Mouse (Mus musculus): Measurements from ENCODE around the gene Olfr969. TPM values are rescaled to one million over a fixed set of nuclear protein-coding genes. Genes with fewer than 3 reads are reported as not detected.

Gene Olfr969
- polyA plus RNA-seq (2014; fragmentation: Illumina TruSeq; extraction: RNeasy Lipid Tissue Mini Kit (QIAGEN cat#74804); ENCODE audit: low read depth, low replicate concordance), result not detected

GRCm38 (mm10) chr9:39790558-39790957 is at the start of gene Olfr969:
Gene Olfr969 (plus strand): TSS chr9:39790945.

DNA sequence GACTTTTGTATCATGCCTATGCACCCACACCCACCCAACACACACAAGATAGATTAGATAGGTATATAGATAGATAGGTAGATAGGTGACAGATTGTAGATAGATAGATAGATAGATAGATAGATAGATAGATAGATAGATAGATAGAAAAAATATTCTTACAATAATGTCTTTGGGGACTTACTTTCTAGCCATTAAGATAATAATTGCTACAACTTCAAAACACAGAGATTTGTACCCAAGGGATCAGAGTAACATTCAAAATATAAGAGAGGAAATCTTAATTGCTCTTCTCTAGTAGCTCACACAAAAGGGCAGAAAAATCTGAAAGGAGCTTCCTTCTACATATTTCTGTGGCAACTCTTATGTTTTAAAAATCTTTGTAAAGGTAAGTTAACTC is 44.8 kb upstream of the Olfr969 start, which contains the start of gene Olfr967:
Gene Olfr967 (plus strand): TSS at position 301 of the 400 bp plus-strand sequence.

GRCm38 (mm10) chr9:39783153-39783552 is 7.6 kb upstream of the Olfr969 start, which contains the start of gene Olfr968:
Gene Olfr968 (minus strand): TSS chr9:39783253.

DNA sequence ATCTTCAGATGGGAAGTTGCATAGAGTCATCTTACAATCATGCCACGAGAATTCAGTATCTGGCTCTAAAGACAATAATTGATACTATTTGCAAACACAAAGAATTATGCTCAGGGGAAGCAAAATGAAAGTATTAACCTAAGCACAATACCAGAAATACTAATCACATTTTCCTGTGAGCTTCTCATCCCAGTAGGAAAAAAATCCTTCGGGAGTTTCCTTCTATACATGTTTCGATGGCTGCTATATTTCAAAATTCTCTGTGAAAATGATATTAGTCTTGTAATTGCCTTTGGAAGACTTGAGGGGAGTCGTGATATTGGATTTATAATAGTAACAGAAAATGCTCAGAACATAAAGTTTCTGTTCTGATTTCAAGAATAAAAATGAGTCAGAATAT is 17.8 kb downstream of the Olfr969 start, which contains the start of gene Olfr970:
Gene Olfr970 (plus strand): TSS at position 301 of the 400 bp plus-strand sequence.

GRCm38 (mm10) chr9:39836576-39836975 is 45.8 kb downstream of the Olfr969 start, which contains the start of gene Olfr971:
Gene Olfr971 (plus strand): TSS chr9:39836876.

Other genes starting within 250 kb of the Olfr969 start
- not detected for gene Olfr958, start 236.9 kb upstream of the Olfr969 start, polyA plus RNA-seq (2014; fragmentation: Illumina TruSeq; extraction: RNeasy Lipid Tissue Mini Kit (QIAGEN cat#74804); ENCODE audit: low read depth, low replicate concordance)
- not detected for gene Olfr959, start 215.4 kb upstream of the Olfr969 start, polyA plus RNA-seq (2014; fragmentation: Illumina TruSeq; extraction: RNeasy Lipid Tissue Mini Kit (QIAGEN cat#74804); ENCODE audit: low read depth, low replicate concordance)
- gene AW551984, start 186.5 kb upstream of the Olfr969 start, polyA plus RNA-seq (2014; fragmentation: Illumina TruSeq; extraction: RNeasy Lipid Tissue Mini Kit (QIAGEN cat#74804); ENCODE audit: low read depth, low replicate concordance), result 0.08 TPM
- not detected for gene Olfr148, start 180.3 kb upstream of the Olfr969 start, polyA plus RNA-seq (2014; fragmentation: Illumina TruSeq; extraction: RNeasy Lipid Tissue Mini Kit (QIAGEN cat#74804); ENCODE audit: low read depth, low replicate concordance)
- gene Olfr960, start 169.6 kb upstream of the Olfr969 start, polyA plus RNA-seq (2014; fragmentation: Illumina TruSeq; extraction: RNeasy Lipid Tissue Mini Kit (QIAGEN cat#74804); ENCODE audit: low read depth, low replicate concordance), result not detected
- gene Olfr961, start 145.9 kb upstream of the Olfr969 start, polyA plus RNA-seq (2014; fragmentation: Illumina TruSeq; extraction: RNeasy Lipid Tissue Mini Kit (QIAGEN cat#74804); ENCODE audit: low read depth, low replicate concordance), result not detected
- gene Olfr963, start 123.7 kb upstream of the Olfr969 start, polyA plus RNA-seq (2014; fragmentation: Illumina TruSeq; extraction: RNeasy Lipid Tissue Mini Kit (QIAGEN cat#74804); ENCODE audit: low read depth, low replicate concordance), result not detected
- not detected for gene Olfr149, start 83.8 kb upstream of the Olfr969 start, polyA plus RNA-seq (2014; fragmentation: Illumina TruSeq; extraction: RNeasy Lipid Tissue Mini Kit (QIAGEN cat#74804); ENCODE audit: low read depth, low replicate concordance)
- not detected for gene Olfr965, start 79.6 kb upstream of the Olfr969 start, polyA plus RNA-seq (2014; fragmentation: Illumina TruSeq; extraction: RNeasy Lipid Tissue Mini Kit (QIAGEN cat#74804); ENCODE audit: low read depth, low replicate concordance)
- not detected for gene Olfr150, start 60.0 kb upstream of the Olfr969 start, polyA plus RNA-seq (2014; fragmentation: Illumina TruSeq; extraction: RNeasy Lipid Tissue Mini Kit (QIAGEN cat#74804); ENCODE audit: low read depth, low replicate concordance)
- gene Olfr967, start 44.7 kb upstream of the Olfr969 start, polyA plus RNA-seq (2014; fragmentation: Illumina TruSeq; extraction: RNeasy Lipid Tissue Mini Kit (QIAGEN cat#74804); ENCODE audit: low read depth, low replicate concordance), result not detected
- not detected for gene Olfr968, start 7.7 kb upstream of the Olfr969 start, polyA plus RNA-seq (2014; fragmentation: Illumina TruSeq; extraction: RNeasy Lipid Tissue Mini Kit (QIAGEN cat#74804); ENCODE audit: low read depth, low replicate concordance)
- not detected for gene Olfr970, start 17.9 kb downstream of the Olfr969 start, polyA plus RNA-seq (2014; fragmentation: Illumina TruSeq; extraction: RNeasy Lipid Tissue Mini Kit (QIAGEN cat#74804); ENCODE audit: low read depth, low replicate concordance)
- gene Olfr971, start 45.9 kb downstream of the Olfr969 start, polyA plus RNA-seq (2014; fragmentation: Illumina TruSeq; extraction: RNeasy Lipid Tissue Mini Kit (QIAGEN cat#74804); ENCODE audit: low read depth, low replicate concordance), result not detected
- gene Olfr972, start 75.5 kb downstream of the Olfr969 start, polyA plus RNA-seq (2014; fragmentation: Illumina TruSeq; extraction: RNeasy Lipid Tissue Mini Kit (QIAGEN cat#74804); ENCODE audit: low read depth, low replicate concordance), result not detected
- not detected for gene Olfr229, start 116.4 kb downstream of the Olfr969 start, polyA plus RNA-seq (2014; fragmentation: Illumina TruSeq; extraction: RNeasy Lipid Tissue Mini Kit (QIAGEN cat#74804); ENCODE audit: low read depth, low replicate concordance)
- not detected for gene Olfr974, start 146.6 kb downstream of the Olfr969 start, polyA plus RNA-seq (2014; fragmentation: Illumina TruSeq; extraction: RNeasy Lipid Tissue Mini Kit (QIAGEN cat#74804); ENCODE audit: low read depth, low replicate concordance)
- gene Olfr975, start 161.1 kb downstream of the Olfr969 start, polyA plus RNA-seq (2014; fragmentation: Illumina TruSeq; extraction: RNeasy Lipid Tissue Mini Kit (QIAGEN cat#74804); ENCODE audit: low read depth, low replicate concordance), result not detected
- gene Olfr976, start 170.2 kb downstream of the Olfr969 start, polyA plus RNA-seq (2014; fragmentation: Illumina TruSeq; extraction: RNeasy Lipid Tissue Mini Kit (QIAGEN cat#74804); ENCODE audit: low read depth, low replicate concordance), result not detected
- not detected for gene Olfr978, start 201.2 kb downstream of the Olfr969 start, polyA plus RNA-seq (2014; fragmentation: Illumina TruSeq; extraction: RNeasy Lipid Tissue Mini Kit (QIAGEN cat#74804); ENCODE audit: low read depth, low replicate concordance)
- not detected for gene Olfr979, start 212.5 kb downstream of the Olfr969 start, polyA plus RNA-seq (2014; fragmentation: Illumina TruSeq; extraction: RNeasy Lipid Tissue Mini Kit (QIAGEN cat#74804); ENCODE audit: low read depth, low replicate concordance)
- gene Olfr980, start 218.6 kb downstream of the Olfr969 start, polyA plus RNA-seq (2014; fragmentation: Illumina TruSeq; extraction: RNeasy Lipid Tissue Mini Kit (QIAGEN cat#74804); ENCODE audit: low read depth, low replicate concordance), result not detected
- gene Olfr981, start 230.5 kb downstream of the Olfr969 start, polyA plus RNA-seq (2014; fragmentation: Illumina TruSeq; extraction: RNeasy Lipid Tissue Mini Kit (QIAGEN cat#74804); ENCODE audit: low read depth, low replicate concordance), result not detected

All from kidney, adult 10 weeks (tissue).